Mouse (Mus musculus): Measurements from ENCODE around the gene Spem1. TPM values are rescaled to one million over a fixed set of nuclear protein-coding genes. Genes with fewer than 3 reads are reported as not detected.

The Spem1 gene
- polyA plus RNA-seq, 1 experiment from 2014 or later = not detected

DNA sequence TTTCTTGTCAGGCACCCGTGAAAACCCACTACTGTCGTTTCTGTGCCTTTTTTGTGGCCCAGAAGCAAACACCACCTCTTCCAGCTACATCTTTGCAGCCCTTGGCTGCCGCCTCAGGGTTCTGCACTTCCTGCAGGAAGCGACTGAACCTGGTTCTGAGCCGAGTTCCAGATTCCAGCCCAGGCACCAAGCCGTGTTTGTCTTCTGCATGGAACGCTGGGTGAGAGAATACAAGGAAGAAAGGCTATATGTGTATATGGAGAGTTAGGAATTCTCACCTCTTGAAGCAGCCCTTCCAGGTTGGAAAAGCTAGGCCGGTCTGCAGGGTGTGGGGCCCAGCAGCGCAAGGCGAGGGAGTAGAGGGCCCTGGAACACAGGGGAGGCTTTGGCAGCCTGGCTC lies 32.7 kb upstream of the Spem1 start:
- peaks cover 19% of the 10 kb centered on the region for H3K27me3 ChIP-seq (replicated peaks; ENCODE audit: control insufficient read depth, insufficient read depth, low read length)
- DNase-seq (ENCODE audit: low spot score) = no peak
- H3K9me3 ChIP-seq (ENCODE audit: control insufficient read depth, low read length) = no peaks in the 10 kb centered on the region
- peaks cover 45% of the 10 kb centered on the region for H3K4me1 ChIP-seq (replicated peaks; ENCODE audit: control insufficient read depth, insufficient read depth, low read length)
- WGBS = 67% methylated on average over 10 of the region's 10 CpGs
- H3K27ac ChIP-seq (ENCODE audit: low read depth, low read length) = peak overlapping the region; percentile 94
- peaks cover 13% of the 10 kb centered on the region for H3K36me3 ChIP-seq (ENCODE audit: control insufficient read depth, insufficient read depth, low read length)
- no peak overlapping the region; the same call in 1 of the 2 replicates for H3K9ac ChIP-seq (ENCODE audit: low read depth, low read length)
- peak overlapping the region; percentile 49 for H3K4me2 ChIP-seq
- ATAC-seq (replicated peaks; ENCODE audit: low FRiP score) = no peak
- no peak overlapping the region for H3K4me3 ChIP-seq (ENCODE audit: low read depth, low read length)

DNA sequence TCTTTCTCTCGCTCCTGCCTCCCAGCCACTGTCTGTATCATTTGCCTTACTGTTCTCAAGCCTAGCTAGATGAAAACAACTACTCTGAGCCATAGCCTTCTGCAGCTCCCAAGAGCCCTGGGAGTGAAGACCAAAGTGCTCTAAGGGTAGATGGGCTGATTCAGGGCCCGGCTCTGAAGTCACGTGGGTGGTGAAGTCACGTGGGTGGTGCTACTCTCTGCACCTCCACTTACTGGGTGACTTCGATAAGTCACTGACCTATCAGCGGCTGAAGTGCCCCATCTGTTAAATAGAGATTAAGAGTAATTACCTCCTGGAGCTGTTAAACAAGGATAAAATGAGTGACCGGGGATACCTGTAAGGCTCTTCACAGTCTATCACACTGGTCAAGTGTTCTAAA lies 32.0 kb upstream of the Spem1 start:
- H3K4me1 ChIP-seq (replicated peaks; ENCODE audit: control insufficient read depth, insufficient read depth, low read length) = peaks cover 45% of the 10 kb centered on the region
- H3K36me3 ChIP-seq (ENCODE audit: control insufficient read depth, insufficient read depth, low read length) = peaks cover 20% of the 10 kb centered on the region
- 43% methylated on average over 7 of the region's 7 CpGs for WGBS
- H3K27me3 ChIP-seq (replicated peaks; ENCODE audit: control insufficient read depth, insufficient read depth, low read length) = peaks cover 16% of the 10 kb centered on the region
- peak overlapping the region; percentile 21; the same call in 1 of the 2 replicates for H3K4me3 ChIP-seq (ENCODE audit: low read depth, low read length)
- peak overlapping the region; percentile 94 for H3K27ac ChIP-seq (ENCODE audit: low read depth, low read length)
- peak overlapping the region; percentile 52 for H3K4me2 ChIP-seq
- ATAC-seq (replicated peaks; ENCODE audit: low FRiP score) = peak; percentile 93
- peak; percentile 65 for DNase-seq (ENCODE audit: low spot score)
- H3K9ac ChIP-seq (ENCODE audit: low read depth, low read length) = peak overlapping the region; percentile 4
- H3K9me3 ChIP-seq (ENCODE audit: control insufficient read depth, low read length) = no peaks in the 10 kb centered on the region

DNA sequence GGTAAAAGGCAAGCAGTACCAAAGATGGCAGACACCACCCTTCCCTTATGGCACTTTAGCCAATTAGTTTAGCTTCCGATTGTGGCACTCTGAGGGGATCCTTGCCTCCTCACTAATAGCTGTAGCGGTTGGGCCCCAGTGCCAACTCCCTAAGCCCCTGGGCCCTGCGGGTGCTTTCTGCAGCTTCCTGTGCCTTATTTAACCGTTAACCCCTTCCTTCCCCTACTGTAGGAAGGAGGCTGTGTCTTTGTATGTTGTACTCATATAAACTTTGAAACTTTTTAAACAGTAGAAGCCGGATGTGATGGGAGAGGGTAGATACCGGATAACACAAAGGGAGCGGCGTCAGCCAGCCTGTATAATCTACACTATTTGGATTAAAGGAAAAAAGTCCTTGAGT lies 28.8 kb upstream of the Spem1 start:
- peaks cover 60% of the 10 kb centered on the region for H3K4me1 ChIP-seq (replicated peaks; ENCODE audit: control insufficient read depth, insufficient read depth, low read length)
- no peaks in the 10 kb centered on the region for H3K9me3 ChIP-seq (ENCODE audit: control insufficient read depth, low read length)
- WGBS = 72% methylated on average over 8 of the region's 8 CpGs
- peak overlapping the region; percentile 21; the same call in 1 of the 2 replicates for H3K27ac ChIP-seq (ENCODE audit: low read depth, low read length)
- ATAC-seq (replicated peaks; ENCODE audit: low FRiP score) = no peak
- H3K27me3 ChIP-seq (replicated peaks; ENCODE audit: control insufficient read depth, insufficient read depth, low read length) = no peaks in the 10 kb centered on the region
- no peak overlapping the region for H3K9ac ChIP-seq (ENCODE audit: low read depth, low read length)
- DNase-seq (ENCODE audit: low spot score) = no peak
- no peak overlapping the region; the same call in 1 of the 2 replicates for H3K4me2 ChIP-seq
- H3K4me3 ChIP-seq (ENCODE audit: low read depth, low read length) = no peak overlapping the region
- peaks cover 24% of the 10 kb centered on the region for H3K36me3 ChIP-seq (ENCODE audit: control insufficient read depth, insufficient read depth, low read length)

DNA sequence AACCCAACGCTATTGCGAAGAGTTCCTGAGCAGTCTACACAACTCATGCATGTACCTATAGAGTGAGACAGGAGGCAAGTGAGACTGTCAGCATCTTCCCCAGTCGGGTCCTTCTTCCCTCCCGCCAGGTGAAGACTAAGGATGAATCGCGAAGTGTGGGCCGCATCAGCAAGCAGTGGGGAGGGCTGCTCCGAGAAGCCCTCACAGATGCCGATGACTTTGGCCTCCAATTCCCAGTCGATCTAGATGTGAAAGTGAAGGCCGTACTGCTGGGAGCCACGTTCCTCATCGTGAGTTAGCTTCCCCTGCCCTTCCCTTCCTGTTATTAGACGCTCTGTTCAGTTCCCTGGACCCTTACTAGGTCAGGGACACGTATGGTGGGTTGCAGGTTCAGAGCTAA lies 27.9 kb upstream of the Spem1 start:
- H3K4me1 ChIP-seq (replicated peaks; ENCODE audit: control insufficient read depth, insufficient read depth, low read length) = peaks cover 56% of the 10 kb centered on the region
- peak overlapping the region; percentile 21; the same call in 1 of the 2 replicates for H3K27ac ChIP-seq (ENCODE audit: low read depth, low read length)
- 89% methylated on average over 15 of the region's 15 CpGs for WGBS

DNA sequence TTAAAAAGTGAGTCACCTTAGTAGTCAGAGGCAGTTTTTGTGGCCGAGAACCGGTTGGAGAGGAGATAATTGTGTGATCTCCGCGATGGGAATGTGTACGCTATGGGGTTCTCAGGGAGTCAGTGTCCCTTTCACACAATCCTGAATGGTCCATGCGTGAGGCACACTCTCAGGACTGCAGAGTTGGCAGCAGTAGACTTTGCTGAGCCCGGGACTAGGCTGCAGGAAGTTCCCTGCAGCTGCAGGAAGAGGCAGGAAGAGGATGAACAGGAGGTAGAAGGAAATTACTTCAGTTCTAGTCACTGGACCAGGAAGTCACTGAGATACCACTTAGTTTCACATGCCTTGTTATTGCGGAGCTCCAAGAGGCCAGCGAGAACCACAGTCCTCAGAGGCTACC lies 27.1 kb upstream of the Spem1 start:
- WGBS = 78% methylated on average over 9 of the region's 9 CpGs
- DNase-seq (ENCODE audit: low spot score) (no peak), ATAC-seq (replicated peaks; ENCODE audit: low FRiP score) (no peak)
- peak overlapping the region; percentile 16; the same call in 1 of the 2 replicates for H3K27ac ChIP-seq (ENCODE audit: low read depth, low read length)
- H3K9me3 ChIP-seq (ENCODE audit: control insufficient read depth, low read length) = no peaks in the 10 kb centered on the region
- peaks cover 51% of the 10 kb centered on the region for H3K4me1 ChIP-seq (replicated peaks; ENCODE audit: control insufficient read depth, insufficient read depth, low read length)
- H3K27me3 ChIP-seq (replicated peaks; ENCODE audit: control insufficient read depth, insufficient read depth, low read length) = no peaks in the 10 kb centered on the region
- peaks cover 24% of the 10 kb centered on the region for H3K36me3 ChIP-seq (ENCODE audit: control insufficient read depth, insufficient read depth, low read length)
- H3K4me3 ChIP-seq (ENCODE audit: low read depth, low read length) = no peak overlapping the region
- peak overlapping the region; percentile 15; the same call in 1 of the 2 replicates for H3K4me2 ChIP-seq
- no peak overlapping the region for H3K9ac ChIP-seq (ENCODE audit: low read depth, low read length)

More for the DNA sequence above, 27.9 kb upstream of the Spem1 start:
- H3K4me3 ChIP-seq (ENCODE audit: low read depth, low read length) = no peak overlapping the region
- ATAC-seq (replicated peaks; ENCODE audit: low FRiP score) = no peak
- peaks cover 24% of the 10 kb centered on the region for H3K36me3 ChIP-seq (ENCODE audit: control insufficient read depth, insufficient read depth, low read length)
- no peak for DNase-seq (ENCODE audit: low spot score)
- no peak overlapping the region for H3K9ac ChIP-seq (ENCODE audit: low read depth, low read length)
- no peak overlapping the region for H3K4me2 ChIP-seq
- no peaks in the 10 kb centered on the region for H3K9me3 ChIP-seq (ENCODE audit: control insufficient read depth, low read length)
- H3K27me3 ChIP-seq (replicated peaks; ENCODE audit: control insufficient read depth, insufficient read depth, low read length) = no peaks in the 10 kb centered on the region

DNA sequence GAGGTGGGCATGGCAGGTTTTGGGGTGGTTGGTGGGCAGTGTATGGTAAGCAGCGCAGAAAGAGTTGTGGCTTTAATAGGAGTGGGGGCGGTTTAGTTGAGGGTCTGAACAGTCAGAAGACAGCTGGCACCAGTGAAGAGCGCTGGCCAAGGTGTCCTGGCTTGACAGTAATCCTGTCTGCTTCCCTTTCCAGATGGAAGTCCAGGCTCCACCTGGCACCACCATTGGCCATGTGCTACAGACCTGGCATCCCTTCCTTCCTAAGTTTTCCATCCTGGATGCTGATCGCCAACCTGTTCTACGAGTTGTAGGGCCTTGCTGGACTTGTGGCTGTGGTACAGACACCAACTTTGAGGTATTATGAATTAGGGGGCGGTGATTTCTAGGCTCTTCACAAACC lies 26.0 kb upstream of the Spem1 start:
- H3K4me3 ChIP-seq (ENCODE audit: low read depth, low read length) = peak overlapping the region; percentile 74; the same call in 1 of the 2 replicates
- no peaks in the 10 kb centered on the region for H3K9me3 ChIP-seq (ENCODE audit: control insufficient read depth, low read length)
- peak overlapping the region; percentile 76 for H3K4me2 ChIP-seq
- H3K9ac ChIP-seq (ENCODE audit: low read depth, low read length) = no peak overlapping the region
- 95% methylated on average over 6 of the region's 6 CpGs for WGBS
- DNase-seq (ENCODE audit: low spot score) (no peak), ATAC-seq (replicated peaks; ENCODE audit: low FRiP score) (no peak)
- no peaks in the 10 kb centered on the region for H3K27me3 ChIP-seq (replicated peaks; ENCODE audit: control insufficient read depth, insufficient read depth, low read length)
- peaks cover 24% of the 10 kb centered on the region for H3K36me3 ChIP-seq (ENCODE audit: control insufficient read depth, insufficient read depth, low read length)
- H3K27ac ChIP-seq (ENCODE audit: low read depth, low read length) = no peak overlapping the region
- H3K4me1 ChIP-seq (replicated peaks; ENCODE audit: control insufficient read depth, insufficient read depth, low read length) = peaks cover 43% of the 10 kb centered on the region

DNA sequence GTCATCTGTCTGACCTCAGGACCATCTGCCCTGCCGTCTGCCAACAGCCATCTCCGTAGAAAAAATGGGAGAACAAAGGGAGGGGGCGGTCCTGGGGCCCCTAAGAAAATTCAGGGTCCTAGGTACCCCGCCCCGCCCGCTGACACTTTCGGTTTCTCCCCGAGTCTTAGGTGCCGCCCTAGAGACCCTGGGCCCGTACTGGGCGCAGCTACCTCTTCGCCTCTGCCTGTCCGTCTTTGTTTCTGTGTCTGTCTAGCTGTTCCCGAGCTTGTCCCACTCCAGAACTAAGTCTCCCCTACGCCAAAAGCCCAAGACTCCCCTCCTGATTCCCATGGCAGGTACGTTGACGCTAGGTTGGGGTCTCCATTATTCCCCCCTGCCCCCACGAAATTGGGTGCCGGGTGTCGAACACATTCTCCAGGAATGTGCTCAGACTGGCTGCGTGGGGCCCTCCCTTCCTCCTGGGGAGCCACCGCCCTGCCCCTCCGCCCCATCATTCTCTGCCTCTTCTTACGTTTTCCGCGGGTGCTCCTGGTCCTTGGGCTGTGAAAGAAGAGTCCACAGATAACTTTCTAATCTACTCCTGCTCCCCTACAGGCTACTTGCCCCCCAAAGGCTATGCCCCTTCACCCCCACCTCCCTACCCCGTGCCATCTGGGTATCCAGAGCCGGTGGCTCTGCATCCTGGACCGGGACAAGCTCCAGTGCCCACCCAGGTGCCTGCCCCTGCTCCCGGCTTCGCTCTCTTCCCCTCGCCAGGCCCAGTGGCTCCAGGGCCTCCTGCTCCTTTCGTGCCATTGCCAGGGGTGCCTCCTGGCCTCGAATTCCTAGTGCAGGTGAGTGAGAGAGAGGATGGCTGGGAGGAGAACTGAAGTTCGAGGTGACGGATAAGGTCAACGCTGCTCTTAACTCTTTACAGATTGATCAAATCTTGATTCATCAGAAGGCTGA lies 25.0 kb upstream of the Spem1 start:
- H3K36me3 ChIP-seq (ENCODE audit: control insufficient read depth, insufficient read depth, low read length) = peaks cover 24% of the 10 kb centered on the region
- peak overlapping the region; percentile 74 for H3K4me3 ChIP-seq (ENCODE audit: low read depth, low read length)
- peak overlapping the region; percentile 72 for H3K9ac ChIP-seq (ENCODE audit: low read depth, low read length)
- H3K4me2 ChIP-seq = peak overlapping the region; percentile 76
- H3K4me1 ChIP-seq (replicated peaks; ENCODE audit: control insufficient read depth, insufficient read depth, low read length) = peaks cover 37% of the 10 kb centered on the region
- ATAC-seq (replicated peaks; ENCODE audit: low FRiP score) = peak; percentile 56
- DNase-seq (ENCODE audit: low spot score) = no peak
- H3K9me3 ChIP-seq (ENCODE audit: control insufficient read depth, low read length) = no peaks in the 10 kb centered on the region
- WGBS = 13% methylated on average over 37 of the region's 37 CpGs
- H3K27ac ChIP-seq (ENCODE audit: low read depth, low read length) = peak overlapping the region; percentile 95
- no peaks in the 10 kb centered on the region for H3K27me3 ChIP-seq (replicated peaks; ENCODE audit: control insufficient read depth, insufficient read depth, low read length)

DNA sequence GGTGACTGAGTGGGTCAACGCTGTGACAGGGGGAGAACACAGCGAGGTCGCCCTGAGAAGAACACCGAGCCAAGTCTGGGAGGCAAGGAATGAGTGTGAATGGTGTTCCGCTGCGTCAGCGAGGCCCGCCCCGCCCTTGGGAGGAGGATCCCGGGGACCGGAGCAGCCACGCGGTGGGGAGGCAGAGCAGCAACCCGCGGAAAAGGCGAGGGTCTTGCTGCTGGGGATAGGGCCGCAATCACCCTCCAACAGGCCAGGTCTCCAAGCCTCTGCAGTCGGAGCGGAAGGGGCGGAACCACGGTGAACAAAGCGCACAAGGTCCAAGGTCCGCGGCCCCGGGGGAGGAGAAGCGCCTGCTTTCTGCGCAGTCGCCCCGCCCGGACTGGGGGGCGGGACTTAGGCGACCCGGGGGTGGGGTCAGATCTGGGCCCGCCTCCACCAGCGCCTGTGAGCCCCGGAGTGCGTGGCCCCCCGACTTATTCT lies 24.3 kb upstream of the Spem1 start, which contains the start of gene Plscr3:
Gene Plscr3 (plus strand): TSS at position 179 of the 483 bp plus-strand sequence.
- ATAC-seq (replicated peaks; ENCODE audit: low FRiP score) (peak; percentile 90), DNase-seq (ENCODE audit: low spot score) (peak; percentile 97)
- H3K9ac ChIP-seq (ENCODE audit: low read depth, low read length) = peak within 1 kb of the TSS; percentile 72
- under 1% methylated on average over 38 of the region's 38 CpGs for WGBS
- H3K4me1 ChIP-seq (replicated peaks; ENCODE audit: control insufficient read depth, insufficient read depth, low read length) = peaks cover 31% of the 10 kb centered on the region
- H3K36me3 ChIP-seq (ENCODE audit: control insufficient read depth, insufficient read depth, low read length) = peaks cover 19% of the 10 kb centered on the region
- peak within 1 kb of the TSS; percentile 76 for H3K4me2 ChIP-seq
- H3K4me3 ChIP-seq (ENCODE audit: low read depth, low read length) = peak within 1 kb of the TSS; percentile 74
- peak within 1 kb of the TSS; percentile 95 for H3K27ac ChIP-seq (ENCODE audit: low read depth, low read length)
- no peaks in the 10 kb centered on the region for H3K9me3 ChIP-seq (ENCODE audit: control insufficient read depth, low read length)
- no peaks in the 10 kb centered on the region for H3K27me3 ChIP-seq (replicated peaks; ENCODE audit: control insufficient read depth, insufficient read depth, low read length)

All from liver, embryonic 11.5 days (tissue).